Mouse (Mus musculus) thymus, adult 2 months (tissue): ENCODE data around the gene Pla2g4b.

Experiments used
- CTCF ChIP-seq: fragments of 200-500 bp; IDR thresholded peaks from 2 replicates; pipeline ENCODE4 v1.5.1; 2012; ENCODE audit warnings: mild to moderate bottlenecking, control low read depth, low read length, moderate library complexity, borderline replicate concordance; ENCODE audit not compliant: control insufficient read depth, poor library complexity, insufficient read depth; ENCODE audit errors: extremely low read depth
- POLR2A ChIP-seq: fragments of 200-500 bp; IDR thresholded peaks from 2 replicates; pipeline ENCODE4 v1.6.1; 2012; ENCODE audit warnings: mild to moderate bottlenecking, low read length, control low read depth, moderate library complexity; ENCODE audit not compliant: control insufficient read depth, poor library complexity, insufficient read depth; ENCODE audit errors: extremely low read depth

- TF ChIP-seq CTCF (no peak), POLR2A (no peak)
These were observed 21.6 kb upstream of the Pla2g4b start for GRCm38 (mm10) chr2:120011462-120012200.
